Mouse (Mus musculus): ENCODE results near the gene Cyp17a1. TPM values are rescaled to one million over a fixed set of nuclear protein-coding genes. Genes with fewer than 3 reads are reported as not detected.

The Cyp17a1 gene
- polyA plus RNA-seq, 1 experiment: 0.26 TPM

DNA sequence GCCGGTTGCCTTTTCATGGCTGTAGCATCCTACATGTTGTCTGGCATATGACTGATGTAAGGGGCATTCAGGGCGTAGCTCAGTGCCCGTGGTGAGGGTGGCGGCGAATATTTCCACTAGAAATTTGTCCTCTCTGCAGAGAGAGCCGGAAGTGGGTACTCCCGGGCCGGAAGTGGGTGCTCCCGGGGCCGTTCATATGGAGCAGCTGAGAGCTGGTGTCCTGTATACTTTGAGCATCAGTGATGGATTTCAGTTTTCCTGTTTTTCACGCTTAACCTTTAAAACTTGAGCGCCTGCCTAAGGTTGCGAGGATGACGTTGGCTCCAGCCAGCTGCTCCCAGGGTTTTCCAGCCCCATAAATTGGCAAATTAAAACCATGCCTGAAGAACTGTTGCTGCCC lies 33.5 kb downstream of the Cyp17a1 start:
- 80% methylated on average over 14 of the region's 14 CpGs for WGBS
- Histone ChIP-seq H3K27ac (ENCODE audit: control insufficient read depth, insufficient read depth, low read length) (peak overlapping the region; percentile 5; the same call in 1 of the 2 replicates), H3K4me3 (ENCODE audit: control insufficient read depth, insufficient read depth, low read length) (no peak overlapping the region), H3K4me1 (replicated peaks; ENCODE audit: control insufficient read depth, insufficient read depth, low read length) (peaks cover 26% of the 10 kb centered on the region), H3K27me3 (ENCODE audit: control insufficient read depth, insufficient read depth, low read length) (no peaks in the 10 kb centered on the region), H3K36me3 (ENCODE audit: control insufficient read depth, insufficient read depth, low read length) (peaks cover 7% of the 10 kb centered on the region; the same call in 1 of the 2 replicates)
- no peak for DNase-seq
- TF ChIP-seq CTCF (IDR thresholded peaks at IDR 0.05; ENCODE audit: borderline replicate concordance, control insufficient read depth, extremely low read depth, insufficient read depth, low read length, poor library complexity) (no peak), POLR2A (IDR thresholded peaks at IDR 0.05; ENCODE audit: control insufficient read depth, extremely low read depth, insufficient read depth, low read length, poor library complexity) (no peak)

DNA sequence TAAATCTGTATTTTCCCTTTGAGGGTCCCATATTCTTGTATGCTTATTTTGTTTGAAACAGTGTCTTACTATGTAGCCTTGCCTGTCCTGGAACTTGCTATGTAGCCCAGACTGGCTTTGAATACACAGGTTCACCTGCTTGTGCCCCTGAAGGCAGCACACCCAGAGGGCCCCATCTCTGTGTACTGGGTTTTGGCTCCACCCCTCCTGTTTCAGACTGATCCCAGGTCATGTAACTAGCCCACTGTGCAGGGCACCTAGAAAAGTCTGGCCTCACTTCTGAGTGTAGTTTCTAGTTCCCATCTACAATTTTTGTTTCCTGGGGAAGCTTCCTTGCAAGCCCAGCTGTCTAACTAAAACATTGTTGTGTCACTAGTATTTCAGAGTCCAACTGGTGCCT lies 33.9 kb downstream of the Cyp17a1 start:
- TF ChIP-seq CTCF (IDR thresholded peaks at IDR 0.05; ENCODE audit: borderline replicate concordance, control insufficient read depth, extremely low read depth, insufficient read depth, low read length, poor library complexity): no peak
- TF ChIP-seq POLR2A (IDR thresholded peaks at IDR 0.05; ENCODE audit: control insufficient read depth, extremely low read depth, insufficient read depth, low read length, poor library complexity): no peak
- Histone ChIP-seq H3K27me3 (ENCODE audit: control insufficient read depth, insufficient read depth, low read length) (no peaks in the 10 kb centered on the region), H3K4me1 (replicated peaks; ENCODE audit: control insufficient read depth, insufficient read depth, low read length) (peaks cover 24% of the 10 kb centered on the region), H3K36me3 (ENCODE audit: control insufficient read depth, insufficient read depth, low read length) (peaks cover 3% of the 10 kb centered on the region; the same call in 1 of the 2 replicates), H3K27ac (ENCODE audit: control insufficient read depth, insufficient read depth, low read length) (peak overlapping the region; percentile 5; the same call in 1 of the 2 replicates), H3K4me3 (ENCODE audit: control insufficient read depth, insufficient read depth, low read length) (no peak overlapping the region)
- no peak for DNase-seq

DNA sequence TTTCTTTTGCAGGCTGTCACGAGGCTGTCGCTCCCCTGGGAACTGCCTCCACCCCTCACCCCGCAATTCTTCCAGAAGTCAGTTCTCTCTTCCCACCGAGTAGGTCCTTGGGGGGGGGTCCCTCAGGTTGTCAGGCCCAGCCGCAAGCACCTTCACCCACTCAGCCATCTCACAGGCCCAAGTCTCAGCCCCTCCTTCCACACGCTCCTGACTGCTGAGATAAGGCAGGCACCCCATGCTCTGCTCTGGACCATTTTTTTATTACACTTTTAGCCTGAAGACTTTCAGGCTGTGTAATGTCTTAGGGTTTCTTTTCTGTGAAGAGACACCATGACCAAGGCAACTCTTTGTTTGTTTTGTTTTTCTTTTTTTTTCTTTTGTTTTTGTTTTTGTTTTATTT lies 35.4 kb downstream of the Cyp17a1 start:
- no peak for TF ChIP-seq CTCF (IDR thresholded peaks at IDR 0.05; ENCODE audit: borderline replicate concordance, control insufficient read depth, extremely low read depth, insufficient read depth, low read length, poor library complexity)
- TF ChIP-seq POLR2A (IDR thresholded peaks at IDR 0.05; ENCODE audit: control insufficient read depth, extremely low read depth, insufficient read depth, low read length, poor library complexity): no peak
- Histone ChIP-seq H3K36me3 (ENCODE audit: control insufficient read depth, insufficient read depth, low read length) (peaks cover 3% of the 10 kb centered on the region; the same call in 1 of the 2 replicates), H3K27me3 (ENCODE audit: control insufficient read depth, insufficient read depth, low read length) (no peaks in the 10 kb centered on the region), H3K4me3 (ENCODE audit: control insufficient read depth, insufficient read depth, low read length) (no peak overlapping the region), H3K27ac (ENCODE audit: control insufficient read depth, insufficient read depth, low read length) (no peak overlapping the region), H3K4me1 (replicated peaks; ENCODE audit: control insufficient read depth, insufficient read depth, low read length) (peaks cover 24% of the 10 kb centered on the region)
- DNase-seq: no peak
- 96% methylated on average over 6 of the region's 6 CpGs for whole genome bisulfite sequencing

DNA sequence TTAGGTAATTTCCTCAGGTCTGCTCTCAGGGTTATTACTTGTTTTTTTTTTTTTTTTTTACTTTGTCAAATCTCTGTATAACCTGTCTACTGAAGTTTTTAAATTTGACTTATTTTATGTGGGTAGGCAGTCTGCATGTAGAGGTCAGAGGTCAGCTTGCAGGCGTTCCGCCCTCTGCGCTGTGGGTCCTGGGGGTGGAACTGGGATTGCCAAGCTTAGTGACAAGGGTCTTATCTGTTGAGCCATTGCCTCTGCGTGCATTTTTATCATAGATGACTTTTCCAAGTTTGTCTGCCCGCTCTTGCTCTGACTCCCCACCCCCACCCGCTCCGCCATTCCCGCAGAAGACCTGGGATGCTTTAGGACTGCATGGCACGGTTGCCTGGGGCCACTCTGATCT lies 37.2 kb downstream of the Cyp17a1 start:
- Histone ChIP-seq H3K27me3 (ENCODE audit: control insufficient read depth, insufficient read depth, low read length) (no peaks in the 10 kb centered on the region), H3K27ac (ENCODE audit: control insufficient read depth, insufficient read depth, low read length) (no peak overlapping the region), H3K36me3 (ENCODE audit: control insufficient read depth, insufficient read depth, low read length) (peaks cover 3% of the 10 kb centered on the region; the same call in 1 of the 2 replicates), H3K4me3 (ENCODE audit: control insufficient read depth, insufficient read depth, low read length) (no peak overlapping the region), H3K4me1 (replicated peaks; ENCODE audit: control insufficient read depth, insufficient read depth, low read length) (peaks cover 10% of the 10 kb centered on the region)
- DNase-seq: no peak
- 95% methylated on average over 9 of the region's 9 CpGs for WGBS
- no peak for TF ChIP-seq CTCF (IDR thresholded peaks at IDR 0.05; ENCODE audit: borderline replicate concordance, control insufficient read depth, extremely low read depth, insufficient read depth, low read length, poor library complexity)
- TF ChIP-seq POLR2A (IDR thresholded peaks at IDR 0.05; ENCODE audit: control insufficient read depth, extremely low read depth, insufficient read depth, low read length, poor library complexity): no peak

DNA sequence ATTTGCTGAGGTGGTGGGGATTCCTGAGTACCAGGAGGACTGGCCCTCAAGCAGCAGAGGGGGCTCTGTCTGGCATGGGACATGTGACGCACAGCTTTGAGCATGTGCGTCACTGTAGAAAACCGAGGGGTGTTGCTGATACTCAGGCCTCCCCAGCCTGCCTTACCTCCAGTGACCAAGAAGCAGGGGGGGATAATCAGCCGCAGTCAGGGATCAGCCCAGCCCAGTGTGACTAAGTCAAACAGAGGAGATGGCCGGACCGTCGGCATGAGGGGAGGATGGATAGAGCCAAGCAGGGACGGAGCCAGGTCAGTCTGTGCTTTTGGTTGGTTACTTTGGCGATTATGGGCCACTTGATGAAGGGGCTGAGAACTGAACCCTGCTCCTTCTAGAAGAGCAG lies 41.3 kb downstream of the Cyp17a1 start:
- no peaks in the 10 kb centered on the region for H3K36me3 ChIP-seq (ENCODE audit: control insufficient read depth, insufficient read depth, low read length)
- no peak for DNase-seq
- H3K27me3 ChIP-seq (ENCODE audit: control insufficient read depth, insufficient read depth, low read length): no peaks in the 10 kb centered on the region
- no peak overlapping the region for H3K27ac ChIP-seq (ENCODE audit: control insufficient read depth, insufficient read depth, low read length)
- TF ChIP-seq POLR2A (IDR thresholded peaks at IDR 0.05; ENCODE audit: control insufficient read depth, extremely low read depth, insufficient read depth, low read length, poor library complexity) (no peak), CTCF (IDR thresholded peaks at IDR 0.05; ENCODE audit: borderline replicate concordance, control insufficient read depth, extremely low read depth, insufficient read depth, low read length, poor library complexity) (no peak)
- WGBS: 98% methylated on average over 9 of the region's 9 CpGs
- H3K4me1 ChIP-seq (replicated peaks; ENCODE audit: control insufficient read depth, insufficient read depth, low read length): peaks cover 5% of the 10 kb centered on the region
- no peak overlapping the region for H3K4me3 ChIP-seq (ENCODE audit: control insufficient read depth, insufficient read depth, low read length)

DNA sequence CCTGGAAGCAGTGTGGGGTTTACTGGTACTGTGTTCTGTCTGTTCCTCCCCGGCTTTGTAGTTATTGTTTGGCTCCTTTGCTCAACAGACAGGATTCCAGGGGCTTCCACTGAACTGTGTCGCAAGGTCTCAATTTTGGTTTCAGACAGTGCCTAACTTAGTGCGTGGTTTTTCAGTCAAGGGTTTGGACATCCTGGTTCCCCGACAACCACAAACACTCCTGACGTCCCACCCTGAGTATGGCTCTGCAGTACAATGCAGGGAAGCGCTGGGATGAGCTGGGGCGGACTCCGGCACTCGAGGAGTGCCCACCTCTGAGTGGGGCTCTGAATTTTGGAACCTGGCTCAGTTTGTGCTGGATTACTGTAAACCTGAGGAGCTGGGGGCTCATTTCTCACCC lies 43.2 kb downstream of the Cyp17a1 start:
- H3K36me3 ChIP-seq (ENCODE audit: control insufficient read depth, insufficient read depth, low read length): no peaks in the 10 kb centered on the region
- H3K27ac ChIP-seq (ENCODE audit: control insufficient read depth, insufficient read depth, low read length): no peak overlapping the region
- TF ChIP-seq POLR2A (IDR thresholded peaks at IDR 0.05; ENCODE audit: control insufficient read depth, extremely low read depth, insufficient read depth, low read length, poor library complexity): no peak
- TF ChIP-seq CTCF (IDR thresholded peaks at IDR 0.05; ENCODE audit: borderline replicate concordance, control insufficient read depth, extremely low read depth, insufficient read depth, low read length, poor library complexity): no peak
- no peak overlapping the region for H3K4me3 ChIP-seq (ENCODE audit: control insufficient read depth, insufficient read depth, low read length)
- no peak for DNase-seq
- 52% methylated on average over 9 of the region's 9 CpGs for WGBS
- peaks cover 5% of the 10 kb centered on the region for H3K4me1 ChIP-seq (replicated peaks; ENCODE audit: control insufficient read depth, insufficient read depth, low read length)
- H3K27me3 ChIP-seq (ENCODE audit: control insufficient read depth, insufficient read depth, low read length): no peaks in the 10 kb centered on the region

DNA sequence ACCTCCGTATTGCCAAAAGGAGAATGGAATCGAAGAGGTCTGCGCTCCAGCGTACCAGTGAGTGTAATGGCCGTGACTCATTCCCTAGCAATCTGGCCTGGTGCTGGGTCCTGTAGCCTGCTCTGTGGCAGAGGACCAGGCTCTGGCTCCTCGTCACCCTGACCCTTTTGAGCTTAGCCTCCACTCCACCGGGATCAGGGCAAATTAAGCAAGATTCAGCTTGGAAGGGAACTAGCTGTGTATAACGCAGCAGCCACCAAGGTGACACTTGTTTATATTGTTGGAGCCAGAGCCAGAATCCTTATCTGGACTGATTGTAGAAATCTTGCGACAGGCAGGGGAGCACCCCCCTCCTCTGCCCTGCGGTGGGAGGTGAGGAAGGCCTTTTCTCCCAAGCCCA lies 44.6 kb downstream of the Cyp17a1 start:
- no peak for TF ChIP-seq POLR2A (IDR thresholded peaks at IDR 0.05; ENCODE audit: control insufficient read depth, extremely low read depth, insufficient read depth, low read length, poor library complexity)
- TF ChIP-seq CTCF (IDR thresholded peaks at IDR 0.05; ENCODE audit: borderline replicate concordance, control insufficient read depth, extremely low read depth, insufficient read depth, low read length, poor library complexity): no peak
- Histone ChIP-seq H3K36me3 (ENCODE audit: control insufficient read depth, insufficient read depth, low read length) (no peaks in the 10 kb centered on the region), H3K4me1 (replicated peaks; ENCODE audit: control insufficient read depth, insufficient read depth, low read length) (peaks cover 5% of the 10 kb centered on the region), H3K27me3 (ENCODE audit: control insufficient read depth, insufficient read depth, low read length) (no peaks in the 10 kb centered on the region), H3K4me3 (ENCODE audit: control insufficient read depth, insufficient read depth, low read length) (no peak overlapping the region), H3K27ac (ENCODE audit: control insufficient read depth, insufficient read depth, low read length) (no peak overlapping the region)
- 97% methylated on average over 10 of the region's 10 CpGs for WGBS
- no peak for DNase-seq
